ENCODE assay signal across 17 mouse cellular contexts in genomic region chr10:37887961-37888360, GRCm38 (mm10).
DNase-seq lines count a peak whose midpoint lies in the region; ATAC-seq and TF ChIP-seq lines count a peak whose summit lies in the region.
"Had no signal": no experiment of that assay in that cellular context is flagged by ENCODE, and none has a peak within 500 bp of the region (broad histone marks: within the 10 kb centered on the region; RNA-seq: fewer than 3 reads in every experiment).

No protein-coding gene starts in this region.

- no peak overlapping the region for H3K27ac ChIP-seq in kidney, postnatal 0 days
- H3K27ac ChIP-seq in kidney, embryonic 15.5 days: no peak overlapping the region
- H3K27ac ChIP-seq in hindbrain, embryonic 14.5 days: no peak overlapping the region
- H3K27ac ChIP-seq: layer of hippocampus, adult 2 months; lung, embryonic 15.5 days; midbrain, embryonic 12.5 days had no signal

- WGBS in kidney, postnatal 0 days: 67% methylated on average over 1 of the region's 1 CpGs
- WGBS in kidney, embryonic 15.5 days: 56% methylated on average over 1 of the region's 1 CpGs
- 90% methylated on average over 1 of the region's 1 CpGs for WGBS in hindbrain, embryonic 14.5 days

- peak; percentile 21 for DNase-seq in kidney, postnatal 0 days (ENCODE audit: low spot score)
- peak; percentile 13 for DNase-seq in forelimb bud, embryonic 11.5 days (ENCODE audit: low read depth, low spot score)
- DNase-seq in gastrocnemius, postnatal 25 days: peak; percentile 51
- DNase-seq in lung, postnatal 36 days: peak; percentile 62
- DNase-seq in layer of hippocampus, adult 18-20 months (ENCODE audit: low spot score in 2 of 2): no peak
- no peak for DNase-seq in hindbrain, embryonic 14.5 days (ENCODE audit: low spot score)
- DNase-seq: adrenal gland, postnatal 25 days; cerebellum, adult 18-20 months; heart, postnatal 4 days; left cerebral cortex, postnatal 4 days; right cerebral cortex, postnatal 25 days had no signal

- no peak for TF ChIP-seq CTCF in kidney, postnatal 0 days (IDR thresholded peaks at IDR 0.05; ENCODE audit: low read depth)

- H3K36me3 ChIP-seq in kidney, postnatal 0 days (ENCODE audit: insufficient read depth, low read length): no peaks in the 10 kb centered on the region
- no peaks in the 10 kb centered on the region for H3K36me3 ChIP-seq in kidney, embryonic 15.5 days
- no peaks in the 10 kb centered on the region for H3K36me3 ChIP-seq in hindbrain, embryonic 14.5 days (replicated peaks; ENCODE audit: control insufficient read depth, insufficient read depth)
- H3K36me3 ChIP-seq: lung, embryonic 15.5 days; midbrain, embryonic 12.5 days had no signal

- ATAC-seq in kidney, postnatal 0 days (replicated peaks; ENCODE audit: low FRiP score, low read depth): no peak
- no peak for ATAC-seq in kidney, embryonic 15.5 days (replicated peaks; ENCODE audit: low FRiP score)
- ATAC-seq in hindbrain, embryonic 14.5 days (ENCODE audit: low FRiP score): no peak
- ATAC-seq: activated CD4-positive, CD25-positive, alpha-beta regulatory T cell, adult 4 months; Patski had no signal

- H3K4me1 ChIP-seq in kidney, postnatal 0 days (replicated peaks; ENCODE audit: insufficient read depth, low read length): no peaks in the 10 kb centered on the region
- no peaks in the 10 kb centered on the region for H3K4me1 ChIP-seq in kidney, embryonic 15.5 days
- no peaks in the 10 kb centered on the region for H3K4me1 ChIP-seq in hindbrain, embryonic 14.5 days (replicated peaks; ENCODE audit: control insufficient read depth, insufficient read depth, low read length)
- H3K4me1 ChIP-seq: lung, embryonic 15.5 days; midbrain, embryonic 12.5 days had no signal

- H3K9me3 ChIP-seq in kidney, postnatal 0 days (replicated peaks; ENCODE audit: low read length): no peaks in the 10 kb centered on the region
- H3K9me3 ChIP-seq in kidney, embryonic 15.5 days (replicated peaks): no peaks in the 10 kb centered on the region
- H3K9me3 ChIP-seq in hindbrain, embryonic 14.5 days (ENCODE audit: control insufficient read depth, low read length): no peaks in the 10 kb centered on the region
- H3K9me3 ChIP-seq: lung, embryonic 15.5 days; midbrain, embryonic 12.5 days had no signal

- no peak overlapping the region for H3K4me3 ChIP-seq in kidney, postnatal 0 days (replicated peaks; ENCODE audit: low read depth, low read length)
- no peak overlapping the region for H3K4me3 ChIP-seq in kidney, embryonic 15.5 days (replicated peaks)
- H3K4me3 ChIP-seq in hindbrain, embryonic 14.5 days (replicated peaks; ENCODE audit: low read length): no peak overlapping the region
- H3K4me3 ChIP-seq: layer of hippocampus, adult 2 months; lung, embryonic 15.5 days; midbrain, embryonic 12.5 days had no signal

- no peaks in the 10 kb centered on the region for H3K27me3 ChIP-seq in kidney, postnatal 0 days (ENCODE audit: insufficient read depth, low read length)
- no peaks in the 10 kb centered on the region for H3K27me3 ChIP-seq in kidney, embryonic 15.5 days
- H3K27me3 ChIP-seq in hindbrain, embryonic 14.5 days (ENCODE audit: control insufficient read depth, insufficient read depth, low read length): no peaks in the 10 kb centered on the region
- H3K27me3 ChIP-seq: lung, embryonic 15.5 days; midbrain, embryonic 12.5 days; Patski had no signal

- no peak overlapping the region for H3K9ac ChIP-seq in kidney, postnatal 0 days (ENCODE audit: low read depth, low read length)
- no peak overlapping the region for H3K9ac ChIP-seq in kidney, embryonic 15.5 days
- no peak overlapping the region for H3K9ac ChIP-seq in hindbrain, embryonic 14.5 days
- H3K9ac ChIP-seq: lung, embryonic 15.5 days; midbrain, embryonic 12.5 days had no signal

- no peak overlapping the region for H3K4me2 ChIP-seq in kidney, postnatal 0 days (ENCODE audit: low read length)
- H3K4me2 ChIP-seq in kidney, embryonic 15.5 days: no peak overlapping the region
- no peak overlapping the region for H3K4me2 ChIP-seq in hindbrain, embryonic 14.5 days (replicated peaks)
- H3K4me2 ChIP-seq: lung, embryonic 15.5 days; midbrain, embryonic 12.5 days had no signal

Comparison
In these comparisons a context has a peak if more than half of its experiments do, and no peak if none do; other contexts are left out.
1. DNase-seq: peak in kidney, postnatal 0 days (single experiment), forelimb bud, embryonic 11.5 days (single experiment), gastrocnemius, postnatal 25 days (single experiment) and lung, postnatal 36 days (single experiment); none in layer of hippocampus, adult 18-20 months (0 of 2) and hindbrain, embryonic 14.5 days (single experiment).